Mouse (Mus musculus) natural killer cell, adult 2 months (primary cell): ENCODE measurements at regions not wholly inside any gene's neighbourhood (a gene's known extent, or its start where the extent isn't known, plus 50 kb on each side); places are given as distances from the start of the nearest gene placed in this dataset.

ENCODE experiments used
- DNase-seq, 2 experiments: peaks; one replicate each; pipeline ENCODE4 v3.0.0; 2022; ENCODE audit warnings: low spot score in 2 of 2

DNA sequence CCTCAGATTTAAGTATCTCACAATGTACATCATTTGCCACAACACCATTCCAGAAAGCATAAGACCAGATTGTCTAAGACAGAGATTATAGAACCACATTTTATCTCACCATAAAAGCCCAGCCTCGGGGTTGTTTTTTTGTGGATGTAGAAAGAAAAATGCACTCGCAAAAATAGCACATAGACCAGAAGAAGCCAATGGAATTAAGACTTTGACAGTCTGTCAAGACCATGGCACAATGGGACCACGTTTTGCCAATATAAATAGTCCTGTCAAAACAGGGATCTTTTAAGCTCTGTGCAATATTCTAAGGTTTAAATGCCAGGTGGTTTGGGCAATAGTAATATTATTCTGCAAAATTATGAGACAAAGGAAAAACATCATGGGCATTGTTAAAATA is 547.3 kb downstream of the Adgrl2 start:
- DNase-seq, result no peak

DNA sequence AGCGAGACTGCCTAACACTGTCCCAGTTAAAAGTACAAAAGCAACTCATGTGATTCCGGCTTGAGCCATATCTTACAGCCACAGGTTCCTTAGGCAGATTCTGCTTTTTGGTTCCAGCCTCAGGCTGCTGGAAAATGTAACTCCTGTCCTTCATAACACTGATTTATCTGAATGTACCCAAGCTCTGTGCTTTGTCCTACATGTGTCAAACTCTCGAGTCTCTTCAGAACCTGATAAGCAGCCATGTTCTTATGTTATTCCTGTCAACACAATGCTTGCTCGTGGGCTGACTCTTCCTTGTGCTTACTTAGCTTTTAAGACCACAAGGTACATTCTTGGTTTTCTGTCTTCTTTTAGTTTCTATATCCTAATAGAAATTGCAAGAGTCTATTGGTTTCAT is 556.3 kb downstream of the Adgrl2 start:
- DNase-seq, result no peak

DNA sequence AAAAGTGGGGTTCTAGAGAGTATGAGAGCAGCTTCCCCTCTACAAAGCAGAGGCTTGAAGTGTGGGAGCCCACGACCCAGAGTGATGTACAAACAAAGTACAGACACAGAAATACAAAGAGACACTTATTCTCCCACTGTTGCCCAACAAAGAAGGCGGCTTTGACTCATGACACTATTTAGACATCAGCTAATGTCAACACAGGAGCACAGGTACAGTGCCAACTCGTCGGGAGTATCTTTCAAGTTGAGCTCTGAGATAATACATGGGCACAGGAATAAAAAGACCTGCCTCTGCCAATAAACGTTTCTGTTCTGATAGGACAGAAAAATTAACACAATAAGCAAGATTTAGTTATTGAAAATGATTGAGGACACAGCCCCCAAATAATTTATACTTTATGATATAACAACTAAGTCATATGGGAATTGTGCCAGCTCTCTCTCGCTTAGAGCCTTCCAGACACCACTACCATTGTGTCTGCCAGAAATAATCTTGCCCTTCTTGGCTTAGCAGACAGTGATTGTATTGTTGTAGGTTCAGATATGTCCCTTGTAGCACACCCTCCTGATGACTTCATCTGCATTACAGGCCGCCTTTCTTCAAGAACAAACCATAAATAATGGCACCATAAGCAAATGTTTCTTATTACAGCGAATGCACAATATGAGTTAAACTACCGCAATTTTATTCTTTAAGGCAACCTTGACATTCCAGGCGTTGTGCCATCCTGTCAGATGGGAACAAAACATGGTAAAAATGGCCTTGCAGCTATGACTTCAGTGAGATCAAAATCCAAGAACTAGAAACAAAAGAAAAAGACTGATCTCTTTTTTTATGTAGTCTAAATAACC is 561.1 kb downstream of the Adgrl2 start:
- no peak for DNase-seq

DNA sequence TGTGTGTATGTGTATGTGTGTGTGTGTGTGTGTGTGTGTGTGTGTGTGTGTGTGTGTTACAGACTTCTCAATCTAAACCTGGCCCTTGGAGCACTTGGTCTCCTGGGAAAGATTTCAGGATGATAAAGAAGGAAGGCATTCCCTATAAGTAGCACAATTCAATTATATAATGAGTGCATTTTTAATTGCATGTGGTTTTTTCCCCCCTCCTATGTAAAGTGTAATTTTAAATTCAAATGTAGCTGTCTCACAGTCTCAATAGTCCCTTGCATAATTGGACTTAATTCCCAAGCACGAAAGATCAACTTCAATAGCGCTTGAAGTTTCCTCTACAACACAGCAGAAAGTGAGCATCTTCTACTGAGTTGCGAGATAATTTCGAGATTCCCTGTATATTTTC is 566.3 kb downstream of the Adgrl2 start:
- no peak for DNase-seq

DNA sequence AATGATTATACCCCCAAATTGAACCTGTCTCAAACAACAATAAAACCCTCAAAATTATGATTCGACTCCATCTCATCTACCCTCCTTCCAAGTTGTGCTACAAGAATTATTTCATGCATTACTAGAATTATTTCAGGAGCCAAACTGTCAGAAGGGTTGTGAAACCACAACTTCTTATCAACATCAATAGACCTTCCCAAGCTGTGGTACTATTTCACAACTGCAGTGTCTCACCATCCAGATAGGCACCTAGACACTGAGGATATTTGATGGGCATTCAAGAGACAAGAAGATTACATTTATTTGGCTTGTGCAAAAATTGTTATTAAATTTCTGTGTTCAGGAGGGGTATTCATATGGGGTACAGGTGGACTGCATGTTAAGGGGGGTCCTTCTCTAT is 567.0 kb downstream of the Adgrl2 start:
- no peak for DNase-seq

DNA sequence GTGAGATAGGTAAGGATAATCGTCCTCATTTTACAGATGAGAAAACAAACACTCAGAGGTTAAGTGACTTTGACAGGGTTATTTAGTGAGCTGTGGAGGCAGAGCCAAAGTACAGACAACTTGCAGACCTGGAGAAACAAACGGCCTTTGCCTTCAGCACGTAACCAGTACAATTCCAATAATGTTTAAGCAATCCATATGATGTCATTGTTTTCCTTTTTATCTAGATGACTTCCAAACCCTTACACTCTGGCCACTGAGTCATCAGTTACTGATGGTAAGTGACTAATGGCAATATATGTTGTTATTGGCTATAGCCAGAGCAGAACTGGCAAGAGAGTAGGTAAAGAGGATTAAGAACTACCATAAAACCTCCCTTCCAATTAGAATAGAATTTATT is 567.6 kb downstream of the Adgrl2 start:
- DNase-seq, result no peak

DNA sequence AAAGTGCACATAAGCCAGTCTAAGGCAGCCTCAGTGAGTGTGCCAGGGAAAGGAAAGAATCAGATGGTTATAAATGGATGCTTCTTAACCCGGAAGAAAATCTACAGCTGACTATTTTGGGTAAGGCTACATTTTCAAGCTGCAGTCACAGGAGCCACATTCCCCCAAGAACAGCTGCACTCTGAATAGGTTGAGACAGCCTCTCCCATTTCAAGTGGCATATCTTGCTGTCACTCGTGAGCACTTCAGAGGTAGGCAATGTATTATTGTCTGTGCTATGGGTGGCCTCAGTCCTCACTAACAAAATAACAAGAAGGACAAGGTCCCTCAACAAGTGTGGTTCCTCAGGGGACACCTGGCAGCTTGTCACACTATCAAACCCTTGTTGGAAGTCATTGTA is 568.1 kb downstream of the Adgrl2 start:
- no peak for DNase-seq

DNA sequence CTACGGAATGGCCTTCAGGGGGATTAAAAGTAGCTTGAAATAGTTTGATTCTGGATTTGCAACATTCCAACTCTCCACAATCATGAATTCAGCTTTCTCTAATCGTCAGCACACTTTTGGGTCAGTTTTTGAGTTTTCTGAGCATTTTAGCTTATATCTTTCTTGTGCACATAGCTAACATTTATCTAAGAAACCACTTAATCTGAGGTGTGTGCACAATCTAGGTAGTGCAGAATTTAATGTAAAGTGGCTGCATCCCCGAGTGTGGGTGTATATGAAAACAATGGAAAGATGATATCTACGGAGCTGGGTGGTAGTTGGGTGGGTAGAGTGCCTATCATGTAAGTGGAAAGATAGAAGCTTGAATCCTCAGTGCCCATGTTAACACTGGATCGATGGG is 570.1 kb downstream of the Adgrl2 start:
- DNase-seq, result no peak

DNA sequence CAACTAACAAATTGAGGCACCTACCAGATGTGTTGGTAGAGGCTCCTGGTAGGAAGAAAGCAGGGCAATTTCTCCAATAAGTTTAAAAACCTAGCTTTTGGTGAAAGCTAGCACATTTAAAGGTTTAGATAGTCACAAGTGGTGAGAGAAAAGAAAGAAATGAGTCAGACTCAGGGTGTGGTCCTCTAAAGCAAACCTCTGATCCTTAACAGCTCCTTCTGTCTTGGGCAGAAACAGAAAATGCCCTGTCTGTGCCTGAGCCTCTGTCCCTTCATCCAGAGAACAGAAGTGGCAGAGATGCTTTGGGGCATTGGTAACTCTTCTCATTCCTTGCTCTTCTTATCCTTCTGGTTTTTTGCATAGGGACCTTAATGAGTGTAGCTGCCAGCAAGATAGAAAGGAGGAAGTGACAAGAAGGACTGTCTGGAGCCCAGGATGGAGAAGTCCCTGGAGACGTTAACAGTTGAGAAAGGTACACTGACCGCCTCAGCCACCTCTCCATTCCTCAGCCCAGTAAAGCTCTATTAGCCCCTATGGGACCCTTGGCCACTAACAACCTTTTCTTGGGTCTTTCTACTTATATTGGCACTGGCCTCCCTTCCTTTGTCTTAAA is 570.8 kb downstream of the Adgrl2 start:
- no peak for DNase-seq

DNA sequence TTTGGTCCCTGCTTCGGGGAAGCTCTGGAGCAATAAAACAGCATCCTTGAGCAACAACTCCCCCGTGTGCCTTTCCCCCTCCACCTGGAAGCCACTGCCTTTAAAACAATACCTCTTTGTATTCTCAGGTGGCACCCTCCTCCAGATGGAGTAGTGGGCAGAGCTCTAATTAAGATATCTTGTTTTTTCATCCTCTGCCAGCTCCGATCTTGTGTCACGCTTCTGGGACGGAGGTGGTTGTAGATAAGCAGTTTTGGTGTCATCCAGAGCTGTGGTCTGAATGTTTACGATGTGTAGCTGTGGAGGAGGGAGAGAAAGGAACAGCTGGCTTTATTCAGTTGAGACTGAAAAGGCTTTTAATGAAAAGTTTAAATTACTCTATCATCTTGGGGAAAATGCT is 572.3 kb downstream of the Adgrl2 start:
- DNase-seq, result no peak

DNA sequence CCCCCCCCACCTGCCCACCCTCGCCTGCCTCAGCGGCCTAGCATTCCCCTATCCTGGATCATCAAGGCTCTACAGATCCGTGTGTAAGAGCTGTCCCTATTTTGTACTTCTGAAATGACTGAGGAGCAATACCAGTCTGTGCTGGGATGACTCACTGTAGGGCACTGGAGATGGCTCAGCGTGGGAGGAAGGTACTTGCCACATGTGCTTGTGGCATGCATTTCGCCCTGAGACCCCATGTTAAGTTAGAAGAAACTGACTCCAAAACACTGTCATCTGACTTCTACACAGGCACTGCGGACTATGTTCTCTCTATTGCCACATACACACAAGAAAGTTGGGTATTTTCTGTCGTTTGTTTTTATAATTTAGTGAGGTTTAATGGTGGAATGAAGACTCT is 574.9 kb downstream of the Adgrl2 start:
- no peak for DNase-seq

DNA sequence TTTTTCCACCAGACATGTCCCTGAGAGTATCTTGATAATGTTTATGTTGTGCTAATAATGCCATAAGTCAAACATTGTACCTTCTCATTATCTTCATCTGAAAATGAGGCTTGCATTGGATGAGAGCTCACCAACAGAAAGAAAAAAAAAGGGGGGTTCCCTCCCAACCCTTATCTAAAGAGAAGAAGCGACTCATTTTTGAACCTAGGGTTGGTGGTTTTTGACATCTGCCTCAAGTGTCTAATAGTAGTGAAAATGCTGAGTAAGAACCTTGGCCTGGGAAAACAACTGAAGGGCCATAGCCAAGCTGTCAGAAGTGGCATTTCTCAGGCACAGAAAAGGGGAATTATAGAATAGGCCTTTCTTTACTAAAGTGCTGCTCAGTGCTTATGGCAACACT is 577.3 kb downstream of the Adgrl2 start:
- no peak for DNase-seq

DNA sequence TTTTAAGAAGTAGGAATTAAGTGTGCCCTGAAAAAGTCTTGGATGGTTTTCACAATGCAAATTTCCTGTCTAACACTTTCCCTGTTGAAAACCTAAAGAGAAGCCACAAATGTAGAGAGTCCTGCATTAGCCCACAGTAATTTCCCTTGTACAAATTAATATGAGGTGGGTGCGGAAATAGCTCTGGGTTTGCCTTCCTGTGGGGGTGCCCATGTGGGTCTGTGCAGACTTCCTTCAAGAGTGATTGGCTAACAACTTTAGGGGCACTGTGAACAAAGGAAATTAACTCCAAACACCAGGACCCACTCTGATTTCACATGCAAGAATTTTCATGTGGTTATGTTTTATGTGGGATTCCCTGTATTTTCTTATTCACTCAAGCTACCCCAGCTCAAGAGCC is 578.2 kb downstream of the Adgrl2 start:
- DNase-seq, result no peak

DNA sequence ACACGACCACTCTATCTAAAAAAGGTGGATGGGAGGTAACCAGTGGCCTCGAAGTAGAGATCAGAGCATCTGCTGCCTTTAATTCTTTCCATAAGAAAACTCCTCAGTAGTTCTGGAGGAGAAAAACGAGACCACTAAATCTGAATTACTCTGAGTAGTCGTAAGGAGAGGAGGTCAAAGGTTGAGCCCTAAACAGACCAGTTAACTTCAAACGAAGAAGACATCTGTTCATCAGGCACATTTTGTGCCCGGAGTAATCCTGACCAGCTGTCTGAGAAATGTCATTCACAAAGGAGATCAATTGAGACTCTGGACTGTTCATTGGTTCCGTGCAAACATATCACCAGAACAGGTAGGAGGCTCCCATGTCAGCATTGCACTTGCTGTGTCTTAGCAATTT is 592.0 kb downstream of the Adgrl2 start:
- no peak for DNase-seq

DNA sequence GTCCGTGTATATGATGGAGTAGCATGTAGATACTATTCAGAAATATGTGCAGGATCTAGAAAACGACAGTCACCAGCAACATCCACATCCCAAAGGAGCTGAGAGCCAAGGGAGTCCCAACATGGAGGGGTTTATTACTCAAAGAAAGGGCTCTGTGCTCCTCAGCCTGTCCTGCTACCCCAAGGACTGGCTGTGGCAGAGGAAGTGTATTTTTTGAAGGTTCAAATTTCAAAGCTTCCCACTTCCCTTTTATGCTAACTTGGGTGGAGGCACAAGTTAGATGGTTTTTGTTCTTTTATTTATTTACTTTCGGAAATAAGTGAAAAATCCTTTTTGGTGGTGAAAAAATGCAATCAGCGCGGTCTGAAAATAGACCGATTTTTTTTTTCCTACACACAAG is 602.8 kb downstream of the Adgrl2 start:
- DNase-seq, result no peak

DNA sequence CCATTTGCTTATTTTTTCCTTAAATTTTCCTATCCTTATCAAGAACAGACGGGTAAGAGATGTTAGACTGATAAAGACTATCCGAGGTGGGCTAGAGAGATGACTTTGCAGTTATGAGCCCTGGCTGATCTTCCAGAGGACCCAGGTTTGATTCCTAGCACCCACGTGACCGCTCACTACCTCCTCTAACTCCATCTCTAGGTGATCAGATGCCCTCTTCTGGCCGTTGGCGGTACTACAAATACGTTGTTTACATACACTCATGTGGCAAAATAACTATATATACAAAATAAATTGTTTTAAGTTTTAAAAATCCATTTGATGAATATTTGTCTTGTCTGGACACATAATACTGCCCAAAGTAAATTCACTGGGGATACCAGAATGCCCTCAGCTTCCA is 604.6 kb downstream of the Adgrl2 start:
- no peak for DNase-seq

DNA sequence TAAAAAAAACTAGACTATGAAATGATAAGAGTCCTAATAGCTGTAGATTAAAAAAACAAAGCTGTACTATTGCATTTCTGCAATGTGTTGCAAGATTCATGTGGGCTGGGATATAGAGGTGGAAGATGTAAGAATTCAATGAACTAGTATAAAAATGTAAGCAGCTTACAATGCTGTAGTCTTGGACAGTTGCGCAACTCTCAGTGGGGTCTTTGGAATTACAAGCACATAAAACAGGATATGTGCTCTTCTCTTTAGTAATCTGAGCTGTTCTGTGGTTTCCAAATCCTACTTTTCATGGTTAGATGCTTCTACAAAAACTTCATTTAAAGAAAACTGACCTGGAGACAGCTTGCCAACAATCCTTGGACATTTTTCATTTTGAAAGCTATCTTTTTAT is 609.3 kb downstream of the Adgrl2 start:
- no peak for DNase-seq

DNA sequence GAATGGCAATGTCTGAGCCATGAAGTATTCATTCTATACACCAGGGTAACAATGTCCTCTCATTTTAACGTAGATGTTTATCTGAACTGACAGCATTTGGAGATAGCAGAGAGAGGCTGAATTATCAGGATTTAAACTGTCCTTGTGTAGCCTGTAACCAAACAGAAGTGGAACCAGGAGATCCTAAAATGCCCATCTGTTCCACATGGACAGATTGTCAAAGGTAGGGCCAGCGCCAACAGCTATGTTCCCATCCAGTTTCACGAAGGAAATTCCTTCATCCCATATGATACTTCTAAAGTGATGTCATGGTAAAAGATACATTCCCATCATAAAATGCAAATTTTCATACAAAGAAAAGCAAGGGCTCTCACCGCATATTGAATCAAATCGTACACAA is 627.0 kb downstream of the Adgrl2 start:
- DNase-seq, result no peak

DNA sequence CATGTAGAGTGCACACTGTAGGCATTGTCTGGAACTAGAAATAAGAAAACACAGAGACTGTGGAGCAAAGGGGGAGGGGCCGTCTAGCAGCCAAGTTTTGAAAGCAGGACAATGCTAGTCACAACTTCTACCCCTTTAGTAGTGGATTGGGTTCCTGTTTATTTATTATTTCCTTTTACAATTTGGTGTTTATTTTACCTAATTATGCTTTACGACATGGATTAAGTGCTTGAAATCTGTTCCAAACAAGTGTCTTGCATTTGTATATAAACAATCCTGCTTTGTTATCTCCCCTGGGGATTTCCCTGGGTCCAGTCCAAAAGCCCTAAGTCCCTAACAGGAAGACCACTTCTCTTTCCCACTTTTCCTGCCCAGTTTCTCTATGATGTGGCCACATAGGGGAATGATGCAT is 627.9 kb downstream of the Adgrl2 start:
- DNase-seq, result no peak

DNA sequence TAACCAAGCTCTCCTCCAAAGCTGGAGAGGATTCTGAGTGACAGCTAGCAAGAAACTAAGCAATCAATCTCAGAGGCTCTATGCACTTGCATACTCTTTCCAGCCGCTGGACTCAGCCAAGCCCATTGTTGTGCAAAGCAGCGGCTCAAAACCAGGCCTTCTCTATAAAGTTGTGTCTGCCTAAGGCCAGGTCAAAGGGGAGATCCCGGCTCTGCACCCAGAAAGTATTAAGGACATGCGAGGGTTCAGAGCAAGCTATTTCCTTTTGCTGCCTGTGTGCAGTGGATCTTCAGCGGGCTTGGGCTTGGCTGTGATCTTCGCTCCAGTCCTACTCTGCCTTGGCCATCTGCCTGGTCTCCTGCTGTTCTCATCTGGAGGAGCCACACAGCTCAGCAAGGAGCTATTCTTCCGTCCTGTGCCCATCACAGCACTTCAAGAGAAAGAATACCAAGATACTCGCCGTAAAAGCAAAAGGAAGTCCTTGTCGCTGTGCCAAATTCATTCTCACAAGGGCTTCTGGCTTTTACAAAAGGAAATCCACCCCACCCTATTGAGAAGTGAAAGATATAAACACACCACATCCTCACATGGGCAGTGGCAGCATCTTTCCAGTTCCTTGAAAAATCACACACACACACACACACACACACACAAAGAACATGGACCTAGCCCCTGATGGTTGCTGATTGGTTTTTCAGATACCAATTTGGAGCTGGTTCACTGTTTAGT is 646.6 kb downstream of the Adgrl2 start:
- DNase-seq, result no peak

DNA sequence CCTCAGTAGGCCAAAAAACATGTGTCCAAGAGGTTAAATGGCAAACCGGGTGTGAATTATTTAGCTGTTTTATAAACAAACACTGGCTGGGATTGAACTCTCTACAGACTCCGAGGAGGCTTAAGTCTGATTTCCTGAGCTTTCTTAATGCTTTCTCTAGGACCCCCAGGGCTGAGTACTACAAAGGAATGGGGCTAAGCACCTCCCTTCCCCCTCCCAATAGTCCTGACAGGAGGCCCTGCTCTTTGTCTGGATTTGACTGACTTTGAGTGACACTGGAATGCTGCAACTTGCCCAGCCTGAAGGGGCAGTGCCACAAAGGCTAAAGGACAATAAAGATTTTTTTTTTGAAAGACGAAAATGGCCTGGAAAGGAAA is 647.1 kb downstream of the Adgrl2 start:
- DNase-seq, result no peak

DNA sequence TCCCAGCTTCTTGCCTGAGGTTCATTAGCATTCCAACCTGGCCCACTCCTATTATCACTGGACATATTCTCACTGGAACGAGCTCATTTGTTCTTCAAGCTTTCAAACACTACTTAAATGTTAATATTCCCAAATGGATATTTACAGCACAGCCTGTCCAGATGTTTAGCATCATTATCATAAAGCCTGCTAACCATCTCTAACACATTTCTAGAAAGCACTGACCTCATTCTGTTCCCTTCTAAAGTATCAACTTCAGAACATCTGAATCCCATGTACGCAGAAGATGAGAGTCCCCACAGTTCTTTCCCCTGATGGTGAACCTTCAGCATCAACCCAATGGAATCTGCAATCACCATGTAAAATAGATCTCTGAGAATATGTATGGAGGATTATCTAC is 651.1 kb downstream of the Adgrl2 start:
- DNase-seq, result no peak

DNA sequence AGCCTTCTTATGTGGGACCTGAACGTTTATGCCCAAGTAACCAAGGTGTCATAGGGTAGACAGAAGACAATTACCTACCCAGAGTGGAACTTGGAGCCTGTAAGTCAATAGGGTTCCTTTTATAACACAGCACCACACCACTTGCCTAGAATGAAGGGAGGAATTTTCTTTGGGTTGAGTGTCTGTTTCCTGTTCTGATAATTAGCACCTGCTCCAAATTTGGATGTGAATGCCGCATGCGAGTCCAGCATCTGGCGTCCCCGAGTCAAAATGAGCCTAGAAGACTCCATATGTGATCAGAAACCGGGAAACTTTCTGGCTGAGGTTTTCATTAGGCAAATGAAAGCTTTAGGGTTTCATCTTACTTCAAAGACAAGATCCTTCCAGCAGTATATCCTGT is 653.7 kb downstream of the Adgrl2 start:
- DNase-seq, result no peak
